Mouse (Mus musculus) MEL (cell line): Measurements from ENCODE around the gene Scn8a. TPM values are rescaled to one million over a fixed set of nuclear protein-coding genes. Genes with fewer than 3 reads are reported as not detected.

Source experiments
- DNase-seq: peaks from one replicate; pipeline ENCODE4 v3.0.0; 2011; ENCODE audit warnings: low read depth, low spot score
- H3K27ac ChIP-seq: 2 replicates; pipeline ENCODE4 v1.5.1; 2012; ENCODE audit warnings: low read depth, mild to moderate bottlenecking, control low read depth, low read length, moderate library complexity; ENCODE audit not compliant: control insufficient read depth
- H3K27me3 ChIP-seq, 2 experiments: fragments of 150-350 bp in 1 of 2; sonication (generic) in 1 of 2; 2 replicates each; pipeline ENCODE4 v1.6.1; 2012; ENCODE audit warnings: low read length in 2 of 2, mild to moderate bottlenecking in 2 of 2, improper control_type of control experiment in 1 of 2, moderate library complexity in 1 of 2; ENCODE audit not compliant: insufficient read depth in 2 of 2, control insufficient read depth in 1 of 2
- H3K36me3 ChIP-seq, 2 experiments: 2 replicates each; pipeline ENCODE4 v1.6.1; 2012 to 2014; ENCODE audit warnings: low read length in 2 of 2, improper control_type of control experiment in 1 of 2, inconsistent platforms in 1 of 2, mild to moderate bottlenecking in 1 of 2; ENCODE audit not compliant: insufficient read depth in 2 of 2, control insufficient read depth in 1 of 2
- H3K4me1 ChIP-seq, 2 experiments: fragments of 150-350 bp in 1 of 2; sonication (generic) in 1 of 2; 2 replicates each; pipeline ENCODE4 v1.6.1; 2012; ENCODE audit warnings: low read length in 2 of 2, improper control_type of control experiment in 1 of 2, mild to moderate bottlenecking in 1 of 2; ENCODE audit not compliant: insufficient read depth in 2 of 2, control insufficient read depth in 1 of 2
- H3K4me3 ChIP-seq, 2 experiments: fragments of 150-350 bp in 1 of 2; sonication (generic) in 1 of 2; 2 replicates each; pipeline ENCODE4 v1.5.1; 2012; ENCODE audit warnings: low read depth in 2 of 2, low read length in 2 of 2, mild to moderate bottlenecking in 2 of 2, moderate library complexity in 2 of 2, control low read depth in 1 of 2, improper control_type of control experiment in 1 of 2; ENCODE audit not compliant: control insufficient read depth in 1 of 2, insufficient read depth in 1 of 2
- H3K79me2 ChIP-seq: 2 replicates; pipeline ENCODE4 v1.6.1; 2012; ENCODE audit warnings: mild to moderate bottlenecking, low read length, moderate library complexity; ENCODE audit not compliant: control insufficient read depth, poor library complexity, insufficient read depth
- H3K9ac ChIP-seq: 2 replicates; pipeline ENCODE4 v1.6.1; 2012; ENCODE audit warnings: low read depth, mild to moderate bottlenecking, control low read depth, low read length, moderate library complexity; ENCODE audit not compliant: control insufficient read depth, poor library complexity, severe bottlenecking
- H3K9me3 ChIP-seq: fragments of 150-350 bp; sonication (generic); replicated peaks from 2 replicates; pipeline ENCODE4 v1.6.1; 2012; ENCODE audit warnings: mild to moderate bottlenecking, low read length, improper control_type of control experiment, moderate library complexity; ENCODE audit not compliant: insufficient read depth
- CHD1 ChIP-seq: IDR thresholded peaks from 2 replicates; pipeline ENCODE4 v1.6.1; 2012; ENCODE audit warnings: low read depth, mild to moderate bottlenecking, inconsistent platforms, low read length, improper control_type of control experiment
- CTCF ChIP-seq, 3 experiments: IDR thresholded peaks in 2 of 3; conservative IDR thresholded peaks in 1 of 3; 2 replicates each; pipeline ENCODE4 v1.5.1; 2011 to 2012; ENCODE audit warnings: low read length in 3 of 3, low read depth in 2 of 3, mild to moderate bottlenecking in 2 of 3, improper control_type of control experiment in 1 of 3, inconsistent platforms in 1 of 3, mixed read lengths in 1 of 3, moderate library complexity in 1 of 3; ENCODE audit not compliant: control insufficient read depth in 1 of 3, insufficient read depth in 1 of 3, poor library complexity in 1 of 3, severe bottlenecking in 1 of 3
- E2F4 ChIP-seq: IDR thresholded peaks from 2 replicates; pipeline ENCODE4 v1.6.1; 2011; ENCODE audit warnings: low read depth, low read length, improper control_type of control experiment, borderline replicate concordance
- EP300 ChIP-seq, 2 experiments: IDR thresholded peaks; 2 replicates each; pipeline ENCODE4 v1.6.1; 2011; ENCODE audit warnings: improper control_type of control experiment in 2 of 2, low read length in 2 of 2, low read depth in 1 of 2, mild to moderate bottlenecking in 1 of 2
- ETS1 ChIP-seq: IDR thresholded peaks from 2 replicates; pipeline ENCODE4 v1.6.1; 2012; ENCODE audit warnings: low read depth, mild to moderate bottlenecking, inconsistent platforms, low read length, improper control_type of control experiment, moderate library complexity
- GABPA ChIP-seq: IDR thresholded peaks from 2 replicates; pipeline ENCODE4 v1.6.1; 2012; ENCODE audit warnings: low read depth, mild to moderate bottlenecking, inconsistent platforms, low read length, improper control_type of control experiment, moderate library complexity
- GATA1 ChIP-seq: IDR thresholded peaks from 2 replicates; pipeline ENCODE4 v1.6.1; 2011; ENCODE audit warnings: low read depth, low read length, improper control_type of control experiment
- JUND ChIP-seq: IDR thresholded peaks from 2 replicates; pipeline ENCODE4 v1.6.1; 2011; ENCODE audit warnings: low read depth, mild to moderate bottlenecking, improper control_type of control experiment, low read length
- KAT2A ChIP-seq: conservative IDR thresholded peaks from 2 replicates; pipeline ENCODE4 v1.6.1; 2012; ENCODE audit warnings: low read depth, low read length, improper control_type of control experiment, inconsistent platforms
- MAFK ChIP-seq: IDR thresholded peaks from 2 replicates; pipeline ENCODE4 v1.6.1; 2011; ENCODE audit warnings: low read depth, mild to moderate bottlenecking, low read length, improper control_type of control experiment, borderline replicate concordance
- MAX ChIP-seq: IDR thresholded peaks from 2 replicates; pipeline ENCODE4 v1.6.1; 2011; ENCODE audit warnings: low read length, improper control_type of control experiment
- MEF2A ChIP-seq: IDR thresholded peaks from 2 replicates; pipeline ENCODE4 v1.6.1; 2014; ENCODE audit warnings: low read depth, mild to moderate bottlenecking, inconsistent platforms, low read length, improper control_type of control experiment; ENCODE audit not compliant: poor library complexity, insufficient replicate concordance, severe bottlenecking; ENCODE audit errors: extremely low read depth
- MYB ChIP-seq: IDR thresholded peaks from 2 replicates; pipeline ENCODE4 v1.6.1; 2011; ENCODE audit warnings: mild to moderate bottlenecking, low read depth, low read length, improper control_type of control experiment
- MYC ChIP-seq: IDR thresholded peaks from 2 replicates; pipeline ENCODE4 v1.6.1; 2011; ENCODE audit warnings: low read depth, mild to moderate bottlenecking, low read length, improper control_type of control experiment, moderate library complexity
- NELFE ChIP-seq: IDR thresholded peaks from 2 replicates; pipeline ENCODE4 v1.6.1; 2011; ENCODE audit warnings: low read depth, low read length, improper control_type of control experiment
- POLR2AphosphoS2 ChIP-seq: IDR thresholded peaks from 2 replicates; pipeline ENCODE4 v1.6.1; 2011; ENCODE audit warnings: low read length, improper control_type of control experiment
- RAD21 ChIP-seq: IDR thresholded peaks from 2 replicates; pipeline ENCODE4 v1.6.1; 2011; ENCODE audit warnings: mild to moderate bottlenecking, low read depth, low read length, improper control_type of control experiment
- SIN3A ChIP-seq: IDR thresholded peaks from 2 replicates; pipeline ENCODE4 v1.6.1; 2012; ENCODE audit warnings: low read length, improper control_type of control experiment, inconsistent platforms
- SMC3 ChIP-seq: IDR thresholded peaks from 2 replicates; pipeline ENCODE4 v1.6.1; 2011; ENCODE audit warnings: low read depth, low read length, improper control_type of control experiment
- TAL1 ChIP-seq: IDR thresholded peaks from 2 replicates; pipeline ENCODE4 v1.6.1; 2012; ENCODE audit warnings: mild to moderate bottlenecking, inconsistent platforms, low read length, moderate library complexity, mixed read lengths
- TCF12 ChIP-seq: IDR thresholded peaks from 2 replicates; pipeline ENCODE4 v1.6.1; 2014; ENCODE audit warnings: low read depth, mild to moderate bottlenecking, inconsistent platforms, low read length, improper control_type of control experiment, moderate library complexity
- ZC3H11A ChIP-seq: IDR thresholded peaks from 2 replicates; pipeline ENCODE4 v1.6.1; 2012; ENCODE audit warnings: low read depth, mild to moderate bottlenecking, inconsistent platforms, low read length, improper control_type of control experiment
- ZMIZ1 ChIP-seq: IDR thresholded peaks from 2 replicates; pipeline ENCODE4 v1.6.1; 2012; ENCODE audit warnings: low read depth, mild to moderate bottlenecking, inconsistent platforms, low read length, improper control_type of control experiment, moderate library complexity
- ZNF384 ChIP-seq: IDR thresholded peaks from 2 replicates; pipeline ENCODE4 v1.6.1; 2012; ENCODE audit warnings: low read depth, mild to moderate bottlenecking, inconsistent platforms, low read length, improper control_type of control experiment
- polyA plus RNA-seq, 2 experiments: library from polyadenylated mRNA; stranded (reverse) in 1 of 2; unstranded in 1 of 2; fragments of >175 nt in 1 of 2; fragments of >200 nt in 1 of 2; gene quantifications; 2 replicates each; pipeline versions ENCODE4 v1.2.1 to v1.2.4; 2012; ENCODE audit warnings: low replicate concordance in 2 of 2, low read depth in 1 of 2; ENCODE audit not compliant: insufficient read length in 2 of 2, insufficient read depth in 1 of 2, missing spikeins in 1 of 2
- total RNA-seq: library from RNA; depleted of rRNA; stranded (reverse); fragments of 300-350 nt; gene quantifications from 2 replicates; pipeline ENCODE4 v1.2.3, GENCODE M21; 2012

Scn8a gene
- total and polyA plus RNA-seq, 3 experiments = 0.01 to 0.08 TPM; not detected in 1

- Histone ChIP-seq H3K27me3 (peaks cover 0 to 8% of the 10 kb centered on the region in 2 experiments; a peak in 3 of 4 replicates), H3K4me1 (no peaks in the 10 kb centered on the region), H3K27ac (no peak overlapping the region), H3K36me3 (no peaks in the 10 kb centered on the region), H3K79me2 (no peaks in the 10 kb centered on the region), H3K9me3 (no peaks in the 10 kb centered on the region), H3K9ac (no peak overlapping the region), H3K4me3 (no peak overlapping the region)
- TF ChIP-seq RAD21 = no peak
- no peak for TF ChIP-seq CTCF (IDR thresholded peaks at IDR 0.05 in 2 of 3, conservative IDR thresholded peaks at IDR 0.05 in 1 of 3; ENCODE audit: control insufficient read depth in 1 of 3, insufficient read depth in 1 of 3, low read depth in 2 of 3, low read length in 3 of 3, poor library complexity in 1 of 3, severe bottlenecking in 1 of 3)
- no peak for TF ChIP-seq POLR2AphosphoS2
- no peak for TF ChIP-seq ZNF384
- TF ChIP-seq MAFK = no peak
- no peak for TF ChIP-seq MYB
- TF ChIP-seq GATA1 = no peak
- DNase-seq = no peak
These were observed 116.8 kb downstream of the Scn8a start for GRCm38 (mm10) chr15:100986479-100986878.

- Histone ChIP-seq H3K4me1 (no peaks in the 10 kb centered on the region), H3K27ac (no peak overlapping the region), H3K79me2 (no peaks in the 10 kb centered on the region), H3K27me3 (peaks cover 0 to 8% of the 10 kb centered on the region in 2 experiments; a peak in 3 of 4 replicates), H3K9ac (no peak overlapping the region), H3K9me3 (no peaks in the 10 kb centered on the region), H3K36me3 (no peaks in the 10 kb centered on the region), H3K4me3 (no peak overlapping the region)
- DNase-seq = no peak
- TF ChIP-seq KAT2A (no peak), SMC3 (no peak), CTCF (IDR thresholded peaks at IDR 0.05 in 2 of 3, conservative IDR thresholded peaks at IDR 0.05 in 1 of 3; ENCODE audit: control insufficient read depth in 1 of 3, insufficient read depth in 1 of 3, low read depth in 2 of 3, low read length in 3 of 3, poor library complexity in 1 of 3, severe bottlenecking in 1 of 3) (no peak), GABPA (no peak), ZMIZ1 (no peak), JUND (no peak), CHD1 (no peak), ETS1 (no peak), E2F4 (no peak), MEF2A (no peak), MAX (no peak), NELFE (no peak), MYC (no peak), POLR2AphosphoS2 (no peak), TAL1 (no peak), ZC3H11A (no peak), SIN3A (no peak), TCF12 (no peak), ZNF384 (no peak), EP300 (IDR thresholded peaks at IDR 0.05; ENCODE audit: low read depth in 1 of 2, low read length in 2 of 2) (no peak)
These were observed 117.4 kb downstream of the Scn8a start for GRCm38 (mm10) chr15:100987031-100987430.
